Comparison of ENCODE assay signal across 8 mouse cellular contexts in the genomic region with DNA sequence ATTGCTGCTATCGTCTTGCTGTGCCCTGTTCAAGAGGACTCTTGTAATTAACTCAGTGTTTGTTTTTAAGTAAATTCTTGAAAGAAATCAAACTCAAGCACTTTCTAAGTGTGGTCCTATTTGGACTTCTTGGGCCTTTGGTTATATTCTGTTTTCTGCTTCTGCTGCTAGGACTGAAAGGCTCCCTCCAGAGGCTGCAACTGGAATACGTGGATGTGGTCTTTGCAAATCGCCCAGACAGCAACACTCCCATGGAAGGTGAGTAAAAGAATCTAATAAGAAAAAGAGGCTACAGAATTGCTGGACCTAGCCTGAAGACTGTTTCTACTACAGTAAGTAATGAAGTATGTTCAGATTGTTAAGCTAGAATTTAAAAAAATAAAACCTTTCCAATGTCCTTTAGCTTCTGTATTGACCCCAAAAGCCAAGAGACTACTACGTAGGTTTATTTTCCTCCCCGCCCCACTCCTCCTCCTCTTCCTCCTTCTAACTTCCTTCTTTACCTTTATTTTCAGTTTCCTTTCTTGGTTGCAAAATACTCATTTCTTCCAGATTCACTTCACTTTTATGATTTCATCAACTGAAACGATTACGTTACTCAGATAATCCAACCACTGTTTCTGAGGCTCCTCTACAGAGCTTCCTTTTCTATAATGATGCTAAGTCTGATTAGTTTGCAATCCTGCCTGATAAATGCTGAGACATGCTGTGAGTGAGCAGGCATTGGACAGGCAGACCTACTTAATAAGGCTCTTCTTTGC.
A peak's percentile ranks its signal among the peaks of the same experiment; 100 is the strongest.
DNase-seq lines count a peak whose midpoint lies in the region; ATAC-seq and TF ChIP-seq lines count a peak whose summit lies in the region.

No protein-coding gene starts in this region.

- no peaks in the 10 kb centered on the region for H3K4me1 ChIP-seq in forebrain, postnatal 0 days (ENCODE audit: insufficient read depth)
- 0 out of 2 replicates have a peak, but pooled peaks cover 2% of the 10 kb centered on the region for H3K4me1 ChIP-seq in forebrain, embryonic 16.5 days (replicated peaks; ENCODE audit: control insufficient read depth, insufficient read depth, low read length)
- no peaks in the 10 kb centered on the region for H3K4me1 ChIP-seq in lung, adult 2 months (ENCODE audit: control insufficient read depth, insufficient read depth, low read length)

- no peaks in the 10 kb centered on the region for H3K9me3 ChIP-seq in forebrain, postnatal 0 days (ENCODE audit: low read length)
- H3K9me3 ChIP-seq in forebrain, embryonic 16.5 days (ENCODE audit: control insufficient read depth, low read length) = no peaks in the 10 kb centered on the region

- no peak overlapping the region for H3K4me3 ChIP-seq in forebrain, postnatal 0 days (ENCODE audit: low read depth, low read length)
- H3K4me3 ChIP-seq in forebrain, embryonic 16.5 days (replicated peaks; ENCODE audit: low read length) = no peak overlapping the region
- H3K4me3 ChIP-seq in lung, adult 2 months (replicated peaks; ENCODE audit: extremely low read depth, low read depth, low read length) = no peak overlapping the region

- no peak overlapping the region for H3K9ac ChIP-seq in forebrain, postnatal 0 days
- no peak overlapping the region for H3K9ac ChIP-seq in forebrain, embryonic 16.5 days (replicated peaks; ENCODE audit: low read depth, low read length)

- no peaks in the 10 kb centered on the region for H3K36me3 ChIP-seq in forebrain, postnatal 0 days (ENCODE audit: insufficient read depth)
- no peaks in the 10 kb centered on the region for H3K36me3 ChIP-seq in forebrain, embryonic 16.5 days (ENCODE audit: control insufficient read depth, insufficient read depth)

- no peak overlapping the region for H3K4me2 ChIP-seq in forebrain, postnatal 0 days (ENCODE audit: low read depth)
- no peak overlapping the region for H3K4me2 ChIP-seq in forebrain, embryonic 16.5 days (ENCODE audit: low read length)

- H3K27me3 ChIP-seq in forebrain, postnatal 0 days (ENCODE audit: insufficient read depth, low read length) = no peaks in the 10 kb centered on the region
- no peaks in the 10 kb centered on the region for H3K27me3 ChIP-seq in forebrain, embryonic 16.5 days (replicated peaks; ENCODE audit: control insufficient read depth, insufficient read depth, low read length)

- 66% methylated on average over 7 of the region's 7 CpGs for WGBS in forebrain, postnatal 0 days
- 70% methylated on average over 7 of the region's 7 CpGs for WGBS in forebrain, embryonic 16.5 days
- WGBS in lung, adult 2 months = 52% methylated on average over 7 of the region's 7 CpGs

- TF ChIP-seq POLR2A in lung, adult 2 months (IDR thresholded peaks at IDR 0.05; ENCODE audit: borderline replicate concordance, extremely low read depth, low read depth, low read length) = no peak

- ATAC-seq in forebrain, postnatal 0 days = no peak
- no peak for ATAC-seq in forebrain, embryonic 16.5 days
- ATAC-seq in megakaryocyte-erythroid progenitor cell, adult 5-6 weeks (replicated peaks; ENCODE audit: low FRiP score, low TSS enrichment, poor library complexity, severe bottlenecking) = peak; percentile 68; the same call in 1 of the 2 replicates

- TF ChIP-seq CTCF in forebrain, postnatal 0 days (IDR thresholded peaks at IDR 0.05; ENCODE audit: low read depth) = peak; percentile 48
- TF ChIP-seq CTCF in lung, adult 2 months (IDR thresholded peaks at IDR 0.05; ENCODE audit: insufficient read depth, low read length) = peak; percentile 39

- DNase-seq in forebrain, postnatal 0 days = no peak
- peak; percentile 6 for DNase-seq in lung, adult 2 months
- no peak for DNase-seq in lung, postnatal 25 days (ENCODE audit: low spot score)
- peak; percentile 53 for DNase-seq in adipocyte (ENCODE audit: low spot score)
- DNase-seq in adrenal gland, postnatal 25 days = no peak
- no peak for DNase-seq in gastrocnemius, postnatal 25 days

- no peak overlapping the region for H3K27ac ChIP-seq in forebrain, postnatal 0 days (ENCODE audit: low read depth, low read length)
- no peak overlapping the region for H3K27ac ChIP-seq in forebrain, embryonic 16.5 days (ENCODE audit: low read length)

Comparison
In these comparisons a context has a peak if more than half of its experiments do, and no peak if none do; other contexts are left out.
1. DNase-seq: peak in lung, adult 2 months (single experiment) and adipocyte (single experiment); none in forebrain, postnatal 0 days (single experiment), lung, postnatal 25 days (single experiment), adrenal gland, postnatal 25 days (single experiment) and gastrocnemius, postnatal 25 days (single experiment).